24 mouse cellular contexts compared by ENCODE assay signal in genomic region chr5:102995928-102996327, GRCm38 (mm10).
DNase-seq lines count a peak whose midpoint lies in the region; ATAC-seq and TF ChIP-seq lines count a peak whose summit lies in the region.
"Had no signal": no experiment of that assay in that cellular context is flagged by ENCODE, and none has a peak within 500 bp of the region (broad histone marks: within the 10 kb centered on the region; RNA-seq: fewer than 3 reads in every experiment).

No protein-coding gene starts in this region.

- no peak for DNase-seq in layer of hippocampus, adult 2 months (ENCODE audit: low spot score in 2 of 2)
- no peak for DNase-seq in layer of hippocampus, adult 11-12 months (ENCODE audit: low spot score)
- DNase-seq in cerebellum, adult 11-12 months, result peak; percentile 73
- DNase-seq in cerebellum, adult 9-10 months, result peak; percentile 71
- DNase-seq in cerebellum, postnatal 25 days, result peak; percentile 50 to 75
- no peak for DNase-seq in hindbrain, postnatal 0 days (ENCODE audit: low spot score)
- DNase-seq in adrenal gland, adult 2 months, result no peak
- DNase-seq: adrenal gland, postnatal 25 days; embryo, embryonic 11 days; gastrocnemius, adult 2 months; gastrocnemius, postnatal 25 days; heart, postnatal 4 days; kidney, adult 2 months had no signal

- H3K27ac ChIP-seq in layer of hippocampus, adult 2 months, result peak overlapping the region; percentile 71
- no peak overlapping the region for H3K27ac ChIP-seq in hindbrain, postnatal 0 days
- H3K27ac ChIP-seq in kidney, embryonic 15.5 days, result no peak overlapping the region
- H3K27ac ChIP-seq: embryonic facial prominence, embryonic 15.5 days; forebrain, embryonic 10.5 days; gastrocnemius, adult 2 months; heart, embryonic 13.5 days; hindbrain, embryonic 13.5 days had no signal

- no peaks in the 10 kb centered on the region for H3K4me1 ChIP-seq in hindbrain, postnatal 0 days (ENCODE audit: insufficient read depth, low read length)
- no peaks in the 10 kb centered on the region for H3K4me1 ChIP-seq in kidney, embryonic 15.5 days
- H3K4me1 ChIP-seq: embryonic facial prominence, embryonic 15.5 days; heart, embryonic 13.5 days; hindbrain, embryonic 13.5 days had no signal

- no peaks in the 10 kb centered on the region for H3K9me3 ChIP-seq in hindbrain, postnatal 0 days (ENCODE audit: low read length)
- no peaks in the 10 kb centered on the region for H3K9me3 ChIP-seq in kidney, embryonic 15.5 days (replicated peaks)
- H3K9me3 ChIP-seq: embryonic facial prominence, embryonic 15.5 days; forebrain, embryonic 10.5 days; heart, embryonic 13.5 days; hindbrain, embryonic 13.5 days had no signal

- no peak overlapping the region for H3K9ac ChIP-seq in hindbrain, postnatal 0 days (replicated peaks; ENCODE audit: low read length)
- no peak overlapping the region for H3K9ac ChIP-seq in kidney, embryonic 15.5 days
- H3K9ac ChIP-seq: embryonic facial prominence, embryonic 15.5 days; heart, embryonic 13.5 days; hindbrain, embryonic 13.5 days had no signal

- no peak for ATAC-seq in hindbrain, postnatal 0 days
- ATAC-seq in kidney, embryonic 15.5 days (replicated peaks; ENCODE audit: low FRiP score), result no peak
- ATAC-seq: activated CD4-positive, CD25-positive, alpha-beta regulatory T cell, adult 4 months; forebrain, embryonic 16.5 days; intestine, embryonic 16.5 days; Patski had no signal

- H3K4me3 ChIP-seq in layer of hippocampus, adult 2 months, result no peak overlapping the region
- H3K4me3 ChIP-seq in hindbrain, postnatal 0 days (ENCODE audit: low read length), result no peak overlapping the region
- no peak overlapping the region for H3K4me3 ChIP-seq in kidney, embryonic 15.5 days (replicated peaks)
- H3K4me3 ChIP-seq: embryonic facial prominence, embryonic 15.5 days; erythroblast, embryonic 14.5 days; forebrain, embryonic 10.5 days; gastrocnemius, adult 2 months; heart, embryonic 13.5 days; hindbrain, embryonic 13.5 days had no signal

- H3K36me3 ChIP-seq in hindbrain, postnatal 0 days (ENCODE audit: insufficient read depth, low read length), result no peaks in the 10 kb centered on the region
- H3K36me3 ChIP-seq in kidney, embryonic 15.5 days, result no peaks in the 10 kb centered on the region
- H3K36me3 ChIP-seq: embryonic facial prominence, embryonic 15.5 days; forebrain, embryonic 10.5 days; heart, embryonic 13.5 days had no signal

- H3K4me2 ChIP-seq in hindbrain, postnatal 0 days (ENCODE audit: low read depth, low read length), result no peak overlapping the region
- H3K4me2 ChIP-seq in kidney, embryonic 15.5 days, result no peak overlapping the region
- H3K4me2 ChIP-seq: embryonic facial prominence, embryonic 15.5 days; heart, embryonic 13.5 days; hindbrain, embryonic 13.5 days had no signal

- no peak for TF ChIP-seq CTCF in layer of hippocampus, adult 2 months (conservative IDR thresholded peaks at IDR 0.05)
- no peak for TF ChIP-seq CTCF in hindbrain, postnatal 0 days (IDR thresholded peaks at IDR 0.05; ENCODE audit: low read depth)

- H3K27me3 ChIP-seq in hindbrain, postnatal 0 days (ENCODE audit: insufficient read depth, low read length), result no peaks in the 10 kb centered on the region
- H3K27me3 ChIP-seq in kidney, embryonic 15.5 days, result no peaks in the 10 kb centered on the region
- H3K27me3 ChIP-seq: CH12.LX; embryonic facial prominence, embryonic 15.5 days; heart, embryonic 13.5 days; hindbrain, embryonic 13.5 days had no signal

Comparison
In these comparisons a context has a peak if more than half of its experiments do, and no peak if none do; other contexts are left out.
1. DNase-seq: peak in cerebellum, adult 11-12 months (single experiment), cerebellum, adult 9-10 months (single experiment) and cerebellum, postnatal 25 days (2 of 2); none in layer of hippocampus, adult 2 months (0 of 2), layer of hippocampus, adult 11-12 months (single experiment), hindbrain, postnatal 0 days (single experiment) and adrenal gland, adult 2 months (single experiment).